Mouse (Mus musculus) left cerebral cortex, adult 18-20 months (tissue): ENCODE results near the gene Med6. TPM values are rescaled to one million over a fixed set of nuclear protein-coding genes. Genes with fewer than 3 reads are reported as not detected.

Source experiments
- DNase-seq, 2 experiments: peaks; one replicate each; pipeline ENCODE4 v3.0.0; 2021 to 2022; ENCODE audit warnings: low spot score in 2 of 2, mixed read lengths in 1 of 2
- long read RNA-seq, 2 experiments: library from polyadenylated mRNA; stranded (forward); transcript quantifications; one replicate each; pipeline ENCODE4 v2.0.0; 2021
- total RNA-seq, 2 experiments: library from RNA; stranded (reverse); gene quantifications; 2 replicates each; pipeline ENCODE4 v1.2.3; 2021

The Med6 gene
- 10 to 100 TPM; 28.7 to 29.2 TPM for total RNA-seq
- long read RNA-seq, experiment 1, transcript Med6-204 (8 exons, 1,059 nt): major isoform, 22 of 24 reads
- long read RNA-seq, experiment 1, partial matches to known transcripts: 1 of 24 reads
- long read RNA-seq, experiment 1, other reads (novel, unspliced or antisense): 0 of 24 reads
- long read RNA-seq, experiment 2, transcript Med6-204 (8 exons, 1,059 nt): major isoform, 17 of 18 reads
- long read RNA-seq, experiment 2, partial matches to known transcripts: 0 of 18 reads
- long read RNA-seq, experiment 2, other reads (novel, unspliced or antisense): 1 of 18 reads

DNA sequence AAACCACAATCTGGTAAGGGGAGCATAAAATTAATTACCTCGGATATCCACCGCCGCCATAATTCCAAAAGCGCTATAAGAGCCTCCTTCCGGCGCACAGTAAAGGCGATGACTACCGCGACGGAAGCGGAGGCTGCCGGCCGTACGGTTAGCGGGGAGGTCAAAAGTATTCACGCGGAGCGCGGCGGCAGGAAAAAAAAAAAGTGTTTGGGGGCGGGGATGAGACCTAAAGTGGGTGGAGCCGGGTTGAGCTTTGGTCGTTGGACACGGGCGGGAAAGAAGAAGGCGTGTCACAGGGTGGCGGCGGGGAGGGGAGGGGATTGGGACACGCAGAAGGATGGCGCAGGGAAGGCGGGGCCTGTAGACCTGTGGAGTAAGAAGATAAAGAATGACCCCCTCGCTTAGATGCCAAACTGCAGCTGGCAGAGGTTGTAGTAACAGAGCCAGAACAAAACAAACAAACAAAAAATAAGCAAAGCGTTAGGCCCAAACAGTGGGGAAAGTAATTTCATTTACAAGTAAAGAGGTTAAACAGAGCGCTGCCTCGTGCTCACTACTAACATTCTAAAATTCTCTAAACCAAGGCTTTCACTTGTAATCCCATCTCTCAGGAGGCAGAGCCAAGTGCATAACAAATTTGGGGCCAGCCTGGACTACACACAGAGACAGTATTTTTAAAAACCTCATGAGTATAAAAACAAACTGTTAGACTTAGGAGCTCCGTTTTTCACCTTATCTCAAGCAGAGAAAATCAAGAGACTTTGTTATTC is at the start of gene Med6:
Med6 (minus strand) TSS at position 107 of the 770 bp plus-strand sequence.
- peak; percentile 85 to 90 for DNase-seq

DNA sequence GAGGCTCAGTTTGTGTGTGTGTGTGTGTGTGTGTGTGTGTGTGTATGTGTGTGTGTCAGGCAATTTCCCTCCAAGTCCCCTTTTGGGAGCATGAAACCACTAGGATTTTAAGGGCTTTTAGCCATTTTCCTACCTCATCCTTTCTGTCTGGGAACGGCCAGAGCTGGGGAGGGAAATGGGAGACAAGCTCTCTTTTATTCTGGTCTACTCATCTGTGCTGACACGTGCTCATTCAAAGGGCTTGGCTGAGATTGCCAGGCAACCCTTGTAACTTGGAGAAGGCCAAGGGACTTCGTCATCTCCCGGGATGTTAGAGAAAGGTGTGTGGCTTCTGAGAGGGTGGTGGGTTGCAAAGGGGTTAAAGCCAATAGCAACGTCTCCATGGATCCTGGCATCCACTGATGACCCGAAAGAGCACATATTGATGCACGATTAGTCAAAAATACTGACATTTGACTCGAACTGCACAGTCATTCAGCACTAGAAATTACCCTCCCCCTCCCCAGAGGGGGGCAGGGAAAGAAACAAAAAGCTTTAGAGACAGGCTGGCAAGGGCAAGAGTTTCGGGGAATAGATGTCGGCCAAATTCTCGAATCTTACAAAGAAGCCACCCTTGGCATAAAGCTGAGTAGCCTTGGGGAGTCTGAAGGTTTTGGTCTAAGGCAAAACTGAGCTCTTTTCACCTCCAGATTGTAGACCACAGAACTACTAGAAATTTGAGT is 47.7 kb upstream of the Med6 start:
- DNase-seq: no peak

DNA sequence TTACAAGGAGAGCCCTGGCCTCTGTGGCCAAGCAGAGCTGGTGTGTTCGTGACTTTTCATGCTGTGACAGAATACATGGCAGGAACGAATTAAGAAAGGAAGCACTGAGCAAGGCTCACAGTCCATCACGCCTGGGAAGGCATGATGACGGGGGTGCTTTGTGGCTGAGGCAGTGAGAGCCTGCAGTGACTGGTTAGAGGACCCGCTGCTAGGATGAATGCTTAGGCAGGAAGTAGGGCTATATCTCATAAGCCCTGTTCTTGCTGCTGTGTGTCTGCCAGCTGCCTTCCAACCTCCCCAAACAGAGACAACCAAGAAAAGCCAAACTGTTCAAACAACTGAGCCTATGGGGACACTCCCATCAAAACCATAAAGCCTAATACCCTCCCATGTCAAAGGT is 45.8 kb upstream of the Med6 start:
- no peak for DNase-seq

DNA sequence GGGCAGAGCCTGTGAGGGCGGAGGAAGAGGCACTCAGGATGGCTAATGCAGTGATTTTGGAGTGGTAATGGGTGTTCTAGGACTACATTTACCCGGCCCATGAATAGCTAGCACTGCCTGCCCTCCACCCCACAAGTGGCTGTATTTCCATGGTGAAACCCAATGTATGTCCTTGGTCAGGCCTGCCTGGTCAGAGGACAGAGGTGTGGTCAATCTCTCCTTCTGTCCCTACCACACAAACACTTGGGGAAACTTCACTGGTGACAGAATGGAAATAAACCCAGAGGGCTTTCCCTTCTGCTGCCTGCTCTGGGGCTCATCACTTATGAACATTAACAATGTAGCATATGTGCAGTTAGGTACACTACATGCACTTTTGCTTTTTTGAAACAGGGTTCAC is 38.4 kb upstream of the Med6 start:
- no peak for DNase-seq

DNA sequence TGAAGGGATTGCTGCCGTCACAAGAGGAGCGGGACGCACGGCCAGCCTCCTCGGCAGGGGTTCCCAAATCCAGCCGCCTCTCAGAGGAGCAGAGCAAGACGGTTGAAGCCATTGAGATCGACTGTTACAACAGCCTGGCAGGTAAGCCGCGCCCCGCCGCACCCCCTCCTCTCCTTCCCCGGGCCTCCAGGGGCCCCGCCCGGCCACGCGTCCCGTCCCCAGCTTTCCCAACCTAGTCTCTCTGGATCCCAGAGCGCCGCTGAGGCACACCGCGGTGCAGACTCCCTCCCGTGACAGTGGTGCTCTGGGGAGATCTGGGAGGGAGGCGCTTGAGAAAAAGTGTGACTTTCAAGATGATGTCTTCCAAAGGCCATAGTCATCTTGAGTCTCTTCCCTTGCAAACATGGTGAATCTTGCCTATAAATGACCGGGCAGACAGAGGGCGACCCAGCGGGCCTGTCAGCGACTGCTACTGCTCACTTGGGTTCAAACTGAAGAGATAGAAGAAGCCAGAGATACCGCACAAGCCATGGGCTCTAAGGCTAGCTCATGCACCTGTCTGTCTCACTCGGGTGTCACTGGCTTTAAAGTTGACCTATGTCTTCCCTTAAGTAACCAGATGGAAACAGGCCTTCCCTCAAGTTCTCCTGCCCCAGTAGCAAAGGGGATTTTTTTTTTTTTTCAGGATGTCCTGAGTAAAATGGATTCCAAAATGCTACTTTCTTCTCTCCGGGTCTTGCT is 37.0 kb upstream of the Med6 start:
- peak; percentile 36 to 37 for DNase-seq

DNA sequence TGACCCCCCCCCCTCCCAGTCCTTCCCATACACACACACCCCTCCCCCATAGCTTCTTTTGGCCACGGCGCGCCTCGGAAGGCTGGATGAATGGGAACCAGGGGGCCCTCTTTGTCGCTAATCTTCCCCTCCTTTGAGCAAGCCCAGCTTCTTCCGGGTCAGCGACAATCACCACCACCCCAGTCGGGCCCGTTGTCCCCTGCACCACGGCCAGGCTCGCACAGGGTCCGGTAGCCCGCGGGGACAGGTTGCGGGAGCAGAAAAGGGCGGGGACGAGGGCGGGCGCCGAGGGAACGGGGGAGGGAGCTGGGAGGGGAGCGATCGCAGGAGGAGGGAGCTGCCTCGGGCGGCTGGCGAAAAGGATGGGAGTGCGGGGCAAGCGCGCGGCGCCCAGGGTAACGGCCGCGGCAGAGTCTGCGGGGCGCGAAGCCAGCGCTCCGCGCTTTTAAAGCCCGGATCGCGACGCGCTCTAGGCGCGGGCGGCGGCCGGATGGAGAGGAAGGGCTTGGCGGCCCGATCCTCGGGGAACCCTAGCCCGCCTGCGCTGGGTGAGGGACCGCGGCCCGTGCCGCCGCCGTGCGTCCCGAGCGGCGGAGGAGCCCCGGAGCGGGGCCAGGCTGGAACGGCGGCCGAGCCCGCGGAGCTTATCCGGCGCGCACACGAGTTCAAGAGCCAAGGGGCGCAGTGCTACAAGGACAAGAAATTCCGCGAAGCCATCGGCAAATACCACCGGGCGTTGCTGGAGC is 36.3 kb upstream of the Med6 start, which contains the start of gene Ttc9:
Ttc9 (plus strand) TSS at position 335 of the 746 bp plus-strand sequence.
- peak; percentile 53 to 60 for DNase-seq

DNA sequence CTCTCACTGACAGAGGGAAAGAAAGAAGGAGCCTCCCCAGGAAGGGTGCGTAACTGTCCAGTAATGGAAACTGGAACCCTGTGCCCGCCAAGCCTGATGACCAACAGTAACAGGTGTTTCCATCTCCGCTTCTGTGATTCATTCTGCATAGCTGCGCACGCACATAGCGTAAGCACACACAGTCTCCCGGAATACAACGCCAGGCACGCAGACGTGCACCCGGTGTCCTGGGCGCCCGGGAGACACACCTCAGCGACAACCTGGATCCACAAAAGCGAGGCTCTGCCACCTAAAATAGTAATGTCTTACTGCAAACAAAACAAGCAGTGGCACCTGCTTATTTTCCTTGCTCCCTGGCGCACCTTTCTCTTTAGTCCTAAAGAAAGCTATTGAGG is 35.7 kb upstream of the Med6 start:
- DNase-seq: peak; percentile 67 to 68

DNA sequence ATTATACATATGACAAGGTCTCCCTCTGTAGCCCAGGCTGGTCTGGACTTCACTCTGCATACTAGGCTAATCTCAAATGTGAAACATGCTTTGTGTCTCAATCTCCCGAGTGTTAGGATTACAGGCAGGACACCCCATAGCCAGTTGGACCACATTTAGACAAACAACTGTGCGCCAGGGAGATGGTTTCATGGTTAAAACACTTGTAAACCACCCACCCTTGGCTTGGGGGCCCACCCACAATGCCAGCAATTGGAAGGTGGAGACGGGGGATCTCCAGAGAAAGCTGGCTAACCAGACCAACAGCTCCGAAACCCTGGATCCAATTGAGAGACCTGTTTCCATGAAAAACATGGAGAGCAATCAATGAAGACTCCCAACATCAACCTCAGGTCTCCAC is 33.3 kb upstream of the Med6 start:
- no peak for DNase-seq

DNA sequence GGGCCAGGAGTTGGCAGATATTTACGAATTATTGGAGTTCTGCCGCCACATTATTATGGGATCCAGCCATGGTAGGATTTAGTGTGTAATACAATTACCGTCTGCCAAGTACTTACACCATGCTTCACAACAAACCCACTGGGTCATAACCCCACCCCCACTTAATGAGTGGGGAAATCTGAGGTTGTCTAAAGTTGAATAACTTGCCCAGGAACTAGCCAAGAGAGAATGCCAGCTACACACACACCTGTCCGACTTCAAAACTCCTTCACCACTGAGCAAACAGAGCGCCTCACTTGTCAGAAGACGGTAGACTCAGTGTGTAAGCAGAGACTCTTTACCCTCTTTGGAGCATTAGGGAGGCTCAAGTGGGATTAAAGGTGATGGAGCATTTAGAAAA is 32.6 kb upstream of the Med6 start:
- no peak for DNase-seq

DNA sequence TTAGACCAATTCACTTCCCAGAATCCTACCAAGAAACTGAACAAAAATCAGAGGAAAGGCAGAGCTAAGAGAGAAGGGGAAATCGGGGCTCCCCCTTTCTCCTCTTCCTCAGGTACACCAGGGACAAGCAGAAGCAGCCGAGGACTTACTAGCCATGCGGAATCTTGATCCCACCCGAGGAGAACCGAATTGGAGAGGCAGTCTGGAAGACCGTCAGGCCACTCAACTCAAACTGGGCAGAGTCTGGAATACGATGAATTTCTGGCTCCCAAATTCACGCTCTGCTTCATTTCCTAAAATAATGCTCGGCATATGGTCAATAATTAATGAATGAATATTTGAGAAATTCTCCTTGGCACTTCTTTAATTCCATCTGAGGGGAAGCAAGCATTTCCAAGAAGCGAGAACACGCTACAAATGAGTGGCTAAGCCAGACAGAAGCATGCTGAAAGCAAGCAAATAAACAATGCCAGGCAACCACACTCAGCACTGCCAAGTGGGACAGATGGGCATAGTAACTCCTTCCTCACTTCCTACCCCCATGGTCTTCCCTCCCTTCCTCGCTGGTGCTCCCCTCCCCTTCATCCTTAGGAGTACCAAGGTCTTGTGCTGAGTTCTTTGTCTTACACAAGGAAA is 31.5 kb upstream of the Med6 start:
- DNase-seq: peak in 1 of 2 experiments; percentile 14

DNA sequence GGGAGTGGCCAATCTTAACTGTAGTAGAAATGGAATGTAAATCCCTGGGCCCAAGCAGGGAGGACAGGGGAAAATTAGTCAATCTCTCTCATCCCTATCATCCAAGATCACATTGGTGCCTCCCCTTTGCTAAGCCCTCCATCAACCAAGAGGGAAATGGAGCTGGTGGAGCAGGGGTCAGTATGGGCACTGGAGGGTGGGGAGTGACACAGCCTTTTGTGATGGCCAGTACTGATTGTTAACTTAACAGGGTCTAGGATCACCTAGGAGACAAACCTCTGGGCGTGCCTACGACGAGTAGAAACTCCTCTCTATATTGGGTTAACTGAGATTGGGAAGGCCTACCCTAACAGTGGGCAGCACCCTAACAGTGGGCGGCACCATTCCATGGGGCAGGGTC is 28.6 kb upstream of the Med6 start:
- no peak for DNase-seq

DNA sequence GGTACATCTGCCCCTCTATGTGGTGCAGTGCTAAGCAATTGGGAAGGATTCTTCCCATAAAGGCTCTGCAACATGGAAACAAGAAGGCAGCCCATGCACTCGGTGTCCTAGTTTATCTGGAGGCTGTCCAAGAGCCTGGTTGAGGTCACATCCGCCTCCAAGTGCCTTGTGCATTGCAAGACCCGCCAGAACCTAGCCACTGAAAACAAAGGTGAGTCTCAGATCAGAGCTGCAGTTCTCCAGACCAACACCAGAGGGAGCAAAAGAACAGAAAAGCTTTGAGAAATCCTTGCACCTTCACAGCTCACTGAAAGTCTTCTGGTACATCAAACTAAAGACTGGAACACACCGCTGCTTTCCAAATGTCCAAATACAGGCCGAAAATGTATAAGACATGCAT is 24.5 kb upstream of the Med6 start:
- peak; percentile 73 to 83 for DNase-seq

DNA sequence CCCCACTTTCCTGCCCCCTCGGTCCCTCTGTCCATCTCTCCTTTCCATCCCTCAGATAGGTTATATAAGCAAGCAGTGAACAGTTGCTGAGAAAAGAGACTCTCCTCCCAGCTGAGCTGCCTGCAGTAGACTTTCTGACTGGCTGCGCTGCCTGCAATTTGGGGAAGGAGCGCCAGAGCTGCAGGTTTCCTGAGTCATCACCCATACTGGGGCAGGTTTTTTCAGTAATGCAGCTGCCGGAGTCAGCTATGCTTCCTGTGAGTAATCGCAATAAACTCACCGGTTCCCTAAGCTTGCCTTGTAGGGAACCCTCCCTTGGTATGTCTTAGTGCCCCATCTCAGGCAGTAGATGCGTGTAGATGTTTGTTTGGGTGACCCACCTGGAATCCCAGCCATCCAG is 22.2 kb upstream of the Med6 start:
- peak; percentile 53 to 65 for DNase-seq

DNA sequence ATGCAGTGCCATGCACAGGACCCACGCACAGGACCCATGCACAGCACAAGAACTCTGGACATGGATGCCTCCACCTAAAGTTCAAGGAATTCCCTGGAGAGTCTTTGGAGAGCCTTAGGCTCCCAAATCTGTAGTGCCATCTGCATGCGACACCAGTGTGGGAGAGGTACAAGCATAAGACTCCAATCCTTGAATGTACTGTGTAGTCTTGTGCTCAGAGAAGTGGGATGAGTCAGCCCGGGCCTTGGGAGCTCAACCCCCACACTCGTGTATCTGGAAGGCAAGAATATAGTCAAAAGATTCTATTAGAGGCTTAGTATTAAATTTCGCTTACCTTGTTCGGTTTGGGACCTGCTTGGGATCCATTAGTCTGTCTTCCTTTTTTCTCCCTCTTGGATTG is 21.0 kb upstream of the Med6 start:
- peak; percentile 27 to 40 for DNase-seq

DNA sequence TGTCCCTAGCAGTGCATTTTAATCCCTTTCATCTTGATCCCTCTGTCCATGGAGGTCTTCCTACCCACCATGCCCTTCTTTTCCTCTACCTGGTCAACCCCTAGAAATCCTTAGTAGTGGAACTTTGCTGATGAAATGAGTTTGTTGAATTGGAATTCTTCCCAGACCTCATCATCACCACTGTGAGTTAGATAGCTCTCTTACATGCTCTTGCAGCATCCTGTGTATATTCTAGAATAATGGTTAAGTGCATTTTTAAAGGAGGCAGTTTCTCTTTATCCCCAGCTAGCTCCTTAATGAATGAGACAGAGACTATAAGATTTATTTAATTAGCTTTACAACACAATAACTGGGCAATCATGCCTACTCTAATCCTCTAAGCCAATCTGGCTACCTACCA is 14.6 kb upstream of the Med6 start:
- DNase-seq: no peak

DNA sequence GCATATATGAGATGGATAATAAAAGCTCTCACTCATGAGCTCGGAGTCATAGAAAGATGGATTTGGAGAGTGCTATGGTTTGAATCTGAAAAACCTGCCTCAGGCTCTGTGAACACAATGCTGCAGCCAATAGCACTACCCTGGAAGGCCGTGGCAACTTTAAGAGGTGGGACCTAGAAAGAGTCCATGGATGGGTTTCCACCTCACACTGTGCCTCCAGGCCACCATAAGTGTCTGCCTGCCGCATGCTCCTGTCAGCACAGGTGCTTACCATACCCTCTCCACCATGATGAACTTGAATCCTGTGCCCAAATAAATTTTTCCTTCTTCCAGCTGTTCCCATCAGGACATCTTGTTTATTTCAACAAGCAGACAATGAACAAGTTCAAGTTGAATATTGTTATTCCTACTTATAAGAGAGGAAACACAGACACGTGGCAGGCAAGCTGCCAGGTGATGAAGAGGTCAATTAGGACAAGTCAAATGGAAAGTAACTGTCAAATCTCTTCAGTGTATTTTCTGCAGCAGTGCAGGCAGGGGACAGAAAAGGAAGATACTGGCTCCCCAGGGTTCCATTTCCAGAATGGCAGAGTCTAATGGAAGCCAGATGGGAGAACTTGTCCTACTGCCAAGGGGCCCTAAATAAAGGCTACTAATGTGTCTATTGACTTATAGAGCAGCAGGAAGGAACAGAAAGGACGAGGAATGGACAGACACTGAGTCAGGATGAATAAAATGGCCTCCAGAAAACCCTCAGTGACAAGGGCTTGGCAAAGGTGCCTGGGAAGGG is 10.4 kb upstream of the Med6 start:
- no peak for DNase-seq

DNA sequence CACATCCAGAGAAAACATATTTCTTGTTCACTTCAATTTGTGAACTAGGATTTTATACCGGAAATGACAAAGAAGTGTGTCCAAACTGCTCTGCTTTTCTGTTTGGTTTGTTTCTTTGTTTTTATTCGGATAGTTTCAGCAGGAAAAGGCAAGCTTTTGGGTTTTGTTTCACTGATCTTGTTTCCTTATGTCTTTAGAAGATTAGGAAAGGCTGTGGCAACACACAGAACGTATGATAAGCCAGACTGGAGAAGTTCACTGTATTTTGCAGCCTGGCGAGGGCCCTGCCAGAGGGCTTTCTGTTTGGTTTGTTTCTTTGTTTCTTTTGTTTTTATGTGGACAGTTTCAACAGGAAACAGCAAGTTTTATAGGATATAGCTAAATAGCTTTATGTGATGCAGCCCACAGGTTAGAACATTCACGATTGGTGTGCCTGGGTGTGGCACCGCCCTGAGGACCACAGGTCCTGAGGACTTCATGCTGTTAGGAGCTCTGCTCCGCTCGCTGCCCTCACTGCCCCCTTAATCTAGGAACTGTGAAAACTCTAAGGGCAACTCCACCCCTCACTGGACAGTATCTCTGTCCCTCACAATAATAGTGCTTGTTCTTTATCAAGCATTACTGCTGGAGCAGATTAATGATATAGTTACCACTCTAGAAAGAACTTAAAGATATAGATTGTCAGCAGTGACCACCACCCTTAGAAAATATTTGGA is 1.9 kb upstream of the Med6 start:
- no peak for DNase-seq

DNA sequence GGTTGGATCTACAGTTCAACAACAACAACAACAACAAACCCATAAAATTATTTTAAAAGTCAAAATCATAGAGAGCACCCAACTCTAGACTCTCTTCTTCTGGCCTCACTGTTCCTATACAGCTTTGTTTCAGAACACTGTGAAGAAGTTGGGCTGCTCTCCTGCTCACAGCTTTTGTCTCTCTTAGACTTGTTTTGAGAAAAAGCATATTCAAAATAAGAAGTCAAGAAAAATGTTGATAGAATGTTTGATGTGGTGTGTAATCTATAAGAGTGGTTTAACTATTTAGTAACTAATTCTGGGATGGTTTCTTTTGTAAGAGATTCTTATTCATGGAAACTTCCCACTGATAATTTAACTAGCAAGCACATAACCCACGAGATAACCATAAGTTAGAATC is 26.4 kb downstream of the Med6 start, which contains the start of gene Adam21:
Adam21 (minus strand) TSS at position 101 of the 400 bp plus-strand sequence.
- DNase-seq: no peak

DNA sequence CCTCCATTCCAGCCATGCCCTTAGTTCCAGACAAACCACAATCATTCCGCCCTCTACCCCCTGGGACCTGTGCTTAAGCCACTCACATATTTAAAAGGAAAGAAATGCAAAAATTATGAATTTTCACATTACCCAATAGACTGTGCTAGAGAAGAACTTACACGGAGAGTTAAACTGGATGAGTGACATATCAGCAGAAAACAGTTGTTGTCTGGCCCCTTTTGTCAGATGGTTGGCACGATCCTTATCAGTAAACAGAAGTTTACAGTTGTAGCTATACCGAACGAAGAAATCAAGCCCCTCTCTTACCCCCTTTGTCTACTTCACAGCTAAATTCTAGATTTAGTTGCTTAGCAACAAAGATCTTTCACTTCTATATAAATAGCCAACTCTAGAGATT is 26.9 kb downstream of the Med6 start:
- no peak for DNase-seq
